Mouse (Mus musculus): ENCODE data around the gene Slc25a1. TPM values are rescaled to one million over a fixed set of nuclear protein-coding genes. Genes with fewer than 3 reads are reported as not detected.
"Not testable (repeated sequence)": the region's sequence is repeated elsewhere in the genome, so short reads cannot be mapped to it uniquely, and the experiment has no call there.

Slc25a1 gene
- 35.9 and 39.5 TPM in 2 replicates for polyA plus RNA-seq (2014; fragmentation: Nextera tagmentation; extraction: Ambion mirVana)

DNA sequence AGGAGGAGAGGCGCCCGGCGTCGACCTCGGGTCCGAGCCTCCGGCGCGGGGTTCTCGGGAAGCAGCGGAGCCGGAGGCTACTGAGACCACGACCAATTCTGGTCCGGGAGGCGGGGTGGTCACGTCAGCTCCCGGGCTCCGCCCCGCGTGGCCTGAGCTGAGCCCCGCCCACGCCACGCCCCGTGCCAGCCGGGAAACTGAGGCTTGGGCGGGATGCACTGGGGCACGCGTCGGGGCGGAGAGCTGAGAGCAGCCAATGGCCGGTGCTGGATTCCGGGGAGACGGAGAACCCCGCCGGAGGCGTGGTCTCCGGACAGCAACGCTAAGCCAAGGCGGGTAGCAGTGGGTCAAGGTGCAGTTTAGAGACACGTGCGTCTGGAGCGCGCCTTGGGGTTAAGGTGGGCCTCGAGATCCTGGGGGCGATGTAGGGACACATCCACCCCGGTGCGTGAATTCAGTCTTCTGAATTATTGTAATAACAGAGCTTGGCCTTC, at the start of gene Slc25a1:
TSS of gene Slc25a1 (minus strand) at position 133 of the 494 bp plus-strand sequence.
- peak; percentile 82 for ATAC-seq (replicated peaks; ENCODE audit: insufficient number of reproducible peaks, low FRiP score, low TSS enrichment)
- H3K9ac ChIP-seq (ENCODE audit: low read depth, low read length), result peak within 1 kb of the TSS; percentile 68
- H3K4me2 ChIP-seq, result peak within 1 kb of the TSS; percentile 92
- peaks cover 2% of the 10 kb centered on the region; the same call in 1 of the 2 replicates for H3K36me3 ChIP-seq (ENCODE audit: control insufficient read depth, insufficient read depth, low read length)
- WGBS (ENCODE audit: insufficient replicate concordance), result 0% methylated on average over 46 of the region's 47 CpGs
- H3K4me1 ChIP-seq (ENCODE audit: control insufficient read depth, insufficient read depth, low read length), result peaks cover 6% of the 10 kb centered on the region
- H3K27me3 ChIP-seq (ENCODE audit: control insufficient read depth, insufficient read depth, low read length), result no peaks in the 10 kb centered on the region
- H3K27ac ChIP-seq (ENCODE audit: low read depth, low read length), result peak within 1 kb of the TSS; percentile 74
- H3K9me3 ChIP-seq (replicated peaks; ENCODE audit: control insufficient read depth, low read length), result no peaks in the 10 kb centered on the region
- H3K4me3 ChIP-seq (ENCODE audit: low read depth, low read length), result peak within 1 kb of the TSS; percentile 65

DNA sequence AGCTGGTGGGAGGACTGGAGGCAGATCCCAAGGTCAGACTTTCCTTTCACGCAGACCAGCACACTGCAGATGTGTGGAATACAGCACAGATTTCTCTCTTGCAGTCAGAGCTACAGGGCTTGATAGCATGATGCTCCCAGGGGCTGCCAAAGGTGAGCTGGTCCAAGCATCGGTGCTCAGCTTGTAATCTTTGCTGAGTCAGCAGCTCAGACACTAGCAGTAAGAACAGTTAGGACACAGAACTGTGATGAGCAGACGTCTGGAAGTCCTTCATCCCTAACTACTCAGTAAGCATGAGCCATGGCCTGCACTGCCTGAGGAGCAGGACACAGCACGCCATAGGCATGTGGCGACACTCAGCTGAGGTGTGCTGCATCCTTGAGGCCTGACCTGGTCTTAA, 43.8 kb upstream of the Slc25a1 start:
- Histone ChIP-seq H3K27ac (ENCODE audit: low read depth, low read length) (no peak overlapping the region), H3K9me3 (replicated peaks; ENCODE audit: control insufficient read depth, low read length) (no peaks in the 10 kb centered on the region), H3K36me3 (ENCODE audit: control insufficient read depth, insufficient read depth, low read length) (no peaks in the 10 kb centered on the region), H3K4me2 (no peak overlapping the region), H3K4me3 (ENCODE audit: low read depth, low read length) (no peak overlapping the region), H3K4me1 (ENCODE audit: control insufficient read depth, insufficient read depth, low read length) (no peaks in the 10 kb centered on the region), H3K9ac (ENCODE audit: low read depth, low read length) (no peak overlapping the region), H3K27me3 (ENCODE audit: control insufficient read depth, insufficient read depth, low read length) (no peaks in the 10 kb centered on the region)
- no peak for ATAC-seq (replicated peaks; ENCODE audit: insufficient number of reproducible peaks, low FRiP score, low TSS enrichment)
- 70% methylated on average over 5 of the region's 5 CpGs for WGBS (ENCODE audit: insufficient replicate concordance)

DNA sequence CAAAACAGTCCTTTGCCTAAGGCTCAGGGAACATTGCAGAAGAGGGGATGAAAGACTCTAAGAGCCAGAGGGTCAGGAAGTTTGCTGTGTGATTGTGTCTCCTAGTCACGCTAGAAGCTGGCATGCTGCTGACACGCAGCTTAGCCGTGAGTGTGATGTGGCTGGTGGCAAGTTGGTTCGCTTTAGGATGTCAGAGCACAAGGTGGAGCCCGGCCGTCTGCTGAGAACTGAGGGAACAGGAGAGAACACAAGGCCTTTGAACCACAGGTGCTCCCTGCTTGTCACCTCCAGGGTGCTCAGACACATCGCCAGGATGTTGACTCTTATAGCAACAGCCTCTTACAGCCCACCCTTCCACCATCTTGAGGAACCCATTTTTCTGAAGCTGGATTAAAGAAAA, 34.1 kb upstream of the Slc25a1 start:
- H3K9me3 ChIP-seq (replicated peaks; ENCODE audit: control insufficient read depth, low read length), result no peaks in the 10 kb centered on the region
- H3K9ac ChIP-seq (ENCODE audit: low read depth, low read length), result no peak overlapping the region
- no peak overlapping the region for H3K4me2 ChIP-seq
- H3K27me3 ChIP-seq (ENCODE audit: control insufficient read depth, insufficient read depth, low read length), result no peaks in the 10 kb centered on the region
- H3K4me1 ChIP-seq (ENCODE audit: control insufficient read depth, insufficient read depth, low read length), result no peaks in the 10 kb centered on the region
- H3K27ac ChIP-seq (ENCODE audit: low read depth, low read length), result no peak overlapping the region
- H3K36me3 ChIP-seq (ENCODE audit: control insufficient read depth, insufficient read depth, low read length), result no peaks in the 10 kb centered on the region
- ATAC-seq (replicated peaks; ENCODE audit: insufficient number of reproducible peaks, low FRiP score, low TSS enrichment), result no peak
- WGBS (ENCODE audit: insufficient replicate concordance), result 65% methylated on average over 7 of the region's 7 CpGs
- no peak overlapping the region for H3K4me3 ChIP-seq (ENCODE audit: low read depth, low read length)

DNA sequence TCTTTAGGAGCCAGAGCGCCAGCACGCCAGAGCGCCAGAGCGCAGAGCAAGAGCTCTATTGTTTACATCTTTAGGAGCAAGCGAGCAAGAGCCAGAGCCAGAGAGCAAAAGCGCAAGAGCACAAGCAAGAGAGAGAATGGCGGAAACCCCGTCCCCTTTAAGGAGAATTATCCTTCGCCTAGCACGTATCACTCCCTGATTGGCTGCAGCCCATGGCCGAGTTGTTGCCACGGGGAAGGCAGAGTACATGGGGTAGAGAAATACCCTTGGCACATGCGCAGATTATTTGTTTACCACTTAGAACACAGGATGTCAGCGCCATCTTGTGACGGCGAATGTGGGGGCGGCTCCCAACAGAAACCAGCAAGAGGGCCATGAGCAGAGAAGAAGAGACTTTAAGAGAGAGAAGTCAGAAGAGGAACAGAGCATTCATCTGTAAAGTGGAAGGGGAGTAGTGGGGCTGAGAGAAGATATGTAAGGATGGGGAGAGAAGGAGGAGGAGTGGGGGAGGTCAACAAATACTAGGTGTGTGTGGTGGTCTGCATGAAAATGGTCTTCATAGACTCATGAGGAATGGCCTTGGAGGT, 28.1 kb upstream of the Slc25a1 start:
- ATAC-seq (replicated peaks; ENCODE audit: insufficient number of reproducible peaks, low FRiP score, low TSS enrichment); H3K9ac ChIP-seq (ENCODE audit: low read depth, low read length); H3K9me3 ChIP-seq (replicated peaks; ENCODE audit: control insufficient read depth, low read length): not testable (repeated sequence)

GRCm38 (mm10) chr16:17951618-17952017, 23.6 kb upstream of the Slc25a1 start:
- no peak overlapping the region for H3K4me3 ChIP-seq (ENCODE audit: low read depth, low read length)
- H3K9ac ChIP-seq (ENCODE audit: low read depth, low read length), result no peak overlapping the region
- H3K4me1 ChIP-seq (ENCODE audit: control insufficient read depth, insufficient read depth, low read length), result no peaks in the 10 kb centered on the region
- no peak for ATAC-seq (replicated peaks; ENCODE audit: insufficient number of reproducible peaks, low FRiP score, low TSS enrichment)
- no peaks in the 10 kb centered on the region for H3K27me3 ChIP-seq (ENCODE audit: control insufficient read depth, insufficient read depth, low read length)
- H3K9me3 ChIP-seq (replicated peaks; ENCODE audit: control insufficient read depth, low read length), result no peaks in the 10 kb centered on the region
- no peak overlapping the region for H3K4me2 ChIP-seq
- H3K27ac ChIP-seq (ENCODE audit: low read depth, low read length), result no peak overlapping the region
- WGBS (ENCODE audit: insufficient replicate concordance), result 74% methylated on average over 4 of the region's 4 CpGs
- H3K36me3 ChIP-seq (ENCODE audit: control insufficient read depth, insufficient read depth, low read length), result no peaks in the 10 kb centered on the region

More for the DNA sequence above, 28.1 kb upstream of the Slc25a1 start:
- H3K4me2 ChIP-seq; H3K36me3 ChIP-seq (ENCODE audit: control insufficient read depth, insufficient read depth, low read length); H3K27ac ChIP-seq (ENCODE audit: low read depth, low read length); H3K27me3 ChIP-seq (ENCODE audit: control insufficient read depth, insufficient read depth, low read length); H3K4me3 ChIP-seq (ENCODE audit: low read depth, low read length); H3K4me1 ChIP-seq (ENCODE audit: control insufficient read depth, insufficient read depth, low read length): not testable (repeated sequence)
- 94% methylated on average over 16 of the region's 17 CpGs for WGBS (ENCODE audit: insufficient replicate concordance)

DNA sequence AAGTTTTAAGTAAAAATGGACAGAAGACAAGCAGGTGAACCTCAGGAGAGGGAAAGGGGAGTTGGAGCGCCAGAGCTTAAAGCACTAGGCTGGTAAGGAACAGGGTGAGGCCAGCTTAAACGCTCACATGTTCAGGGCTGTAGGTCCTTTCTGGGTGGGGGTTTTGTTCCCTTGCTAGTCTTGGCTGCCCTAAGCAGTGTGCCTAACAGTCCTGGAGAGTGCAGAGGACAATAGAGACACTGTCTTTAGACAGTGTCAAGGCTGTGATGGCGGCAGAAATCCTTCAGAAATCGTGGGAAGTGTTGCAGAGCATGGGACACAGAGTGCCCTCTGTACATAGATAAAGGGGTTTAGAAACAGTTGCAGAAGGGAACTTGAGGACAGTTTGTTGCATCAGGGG, 22.0 kb upstream of the Slc25a1 start:
- Histone ChIP-seq H3K9me3 (replicated peaks; ENCODE audit: control insufficient read depth, low read length) (no peaks in the 10 kb centered on the region), H3K4me3 (ENCODE audit: low read depth, low read length) (no peak overlapping the region), H3K9ac (ENCODE audit: low read depth, low read length) (no peak overlapping the region), H3K4me1 (ENCODE audit: control insufficient read depth, insufficient read depth, low read length) (no peaks in the 10 kb centered on the region), H3K4me2 (no peak overlapping the region), H3K27ac (ENCODE audit: low read depth, low read length) (no peak overlapping the region), H3K27me3 (ENCODE audit: control insufficient read depth, insufficient read depth, low read length) (no peaks in the 10 kb centered on the region), H3K36me3 (ENCODE audit: control insufficient read depth, insufficient read depth, low read length) (no peaks in the 10 kb centered on the region)
- no peak for ATAC-seq (replicated peaks; ENCODE audit: insufficient number of reproducible peaks, low FRiP score, low TSS enrichment)
- 66% methylated on average over 4 of the region's 4 CpGs for WGBS (ENCODE audit: insufficient replicate concordance)

DNA sequence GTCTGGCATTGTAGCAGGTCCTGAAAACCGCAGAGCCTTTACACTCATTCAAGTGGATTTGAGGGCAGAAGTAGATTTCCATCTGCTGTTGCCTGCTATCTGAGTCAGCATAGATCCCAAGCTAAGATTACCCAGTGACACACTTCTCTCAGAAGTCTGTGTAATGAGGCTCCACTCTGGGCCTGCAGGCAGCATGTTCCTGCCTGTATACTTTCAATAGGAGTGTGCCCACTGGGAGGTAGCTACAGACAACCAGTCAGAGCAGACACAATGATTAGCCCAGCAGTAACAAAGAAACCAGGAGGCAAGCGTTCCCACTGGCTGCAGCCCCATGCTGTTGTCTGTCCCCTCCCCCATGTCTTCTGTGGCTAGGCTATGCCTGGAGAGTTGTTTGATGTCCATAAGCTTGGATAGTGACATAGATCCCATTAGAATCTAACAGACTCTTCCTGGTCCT, 21.4 kb upstream of the Slc25a1 start:
- 43% methylated on average over 2 of the region's 2 CpGs for WGBS (ENCODE audit: insufficient replicate concordance)
- Histone ChIP-seq H3K27me3 (ENCODE audit: control insufficient read depth, insufficient read depth, low read length) (no peaks in the 10 kb centered on the region), H3K4me2 (no peak overlapping the region), H3K36me3 (ENCODE audit: control insufficient read depth, insufficient read depth, low read length) (no peaks in the 10 kb centered on the region), H3K9me3 (replicated peaks; ENCODE audit: control insufficient read depth, low read length) (no peaks in the 10 kb centered on the region), H3K4me1 (ENCODE audit: control insufficient read depth, insufficient read depth, low read length) (no peaks in the 10 kb centered on the region), H3K9ac (ENCODE audit: low read depth, low read length) (no peak overlapping the region), H3K4me3 (ENCODE audit: low read depth, low read length) (no peak overlapping the region), H3K27ac (ENCODE audit: low read depth, low read length) (no peak overlapping the region)
- ATAC-seq (replicated peaks; ENCODE audit: insufficient number of reproducible peaks, low FRiP score, low TSS enrichment), result no peak

- H3K4me1 ChIP-seq (ENCODE audit: control insufficient read depth, insufficient read depth, low read length), result no peaks in the 10 kb centered on the region
- no peak overlapping the region for H3K9ac ChIP-seq (ENCODE audit: low read depth, low read length)
- H3K9me3 ChIP-seq (replicated peaks; ENCODE audit: control insufficient read depth, low read length), result no peaks in the 10 kb centered on the region
- WGBS (ENCODE audit: insufficient replicate concordance), result 54% methylated on average over 7 of the region's 7 CpGs
- no peak overlapping the region for H3K27ac ChIP-seq (ENCODE audit: low read depth, low read length)
- H3K27me3 ChIP-seq (ENCODE audit: control insufficient read depth, insufficient read depth, low read length), result no peaks in the 10 kb centered on the region
- no peak overlapping the region for H3K4me3 ChIP-seq (ENCODE audit: low read depth, low read length)
- no peaks in the 10 kb centered on the region for H3K36me3 ChIP-seq (ENCODE audit: control insufficient read depth, insufficient read depth, low read length)
- no peak overlapping the region for H3K4me2 ChIP-seq
- no peak for ATAC-seq (replicated peaks; ENCODE audit: insufficient number of reproducible peaks, low FRiP score, low TSS enrichment)
Measured at GRCm38 (mm10) chr16:17945081-17945831, 17.2 kb upstream of the Slc25a1 start.
